Mouse (Mus musculus) naive thymus-derived CD4-positive, alpha-beta T cell, adult 5 months (primary cell): ENCODE results near the gene Proca1. TPM values are rescaled to one million over a fixed set of nuclear protein-coding genes. Genes with fewer than 3 reads are reported as not detected.

Source experiments
- polyA plus RNA-seq: library from polyadenylated mRNA; unstranded; fragments of 100-300 nt; shearing (Covaris generic); gene quantifications from one replicate; pipeline ENCODE4 v1.2.1, GENCODE M21; 2017

Proca1 gene
- not detected for polyA plus RNA-seq

GRCm38 (mm10) chr11:78193113-78193512, at the start of gene Proca1:
TSS of gene Proca1 (plus strand) at chr11:78193392.

GRCm38 (mm10) chr11:78164924-78165760, 28.1 kb upstream of the Proca1 start, which contains the start of gene Traf4:
TSS of gene Traf4 (minus strand) at chr11:78165589.

GRCm38 (mm10) chr11:78176402-78176862, 16.8 kb upstream of the Proca1 start, which contains the start of the genes Nek8 and Tlcd1:
TSS of gene Nek8 (minus strand) at chr11:78176675.
TSS of gene Tlcd1 (plus strand) at chr11:78176711.

GRCm38 (mm10) chr11:78182961-78183844, 10.0 kb upstream of the Proca1 start, which contains the start of gene Rpl23a:
TSS of gene Rpl23a (minus strand) at chr11:78183584.

GRCm38 (mm10) chr11:78188331-78189233, 4.6 kb upstream of the Proca1 start, which contains the start of gene Rab34:
TSS of gene Rab34 (plus strand) at chr11:78188430.

GRCm38 (mm10) chr11:78245627-78246317, 52.6 kb downstream of the Proca1 start, which contains the start of the genes Sdf2 and Supt6:
TSS of gene Sdf2 (plus strand) at chr11:78245746.
TSS of gene Supt6 (minus strand) at chr11:78245987.

Other genes starting within 250 kb of the Proca1 start
- gene Phf12, start 210.6 kb upstream of the Proca1 start, polyA plus RNA-seq: 48.0 TPM
- gene Dhrs13, start 161.1 kb upstream of the Proca1 start, polyA plus RNA-seq: 10.4 TPM
- 51.3 TPM for gene Flot2, start 155.5 kb upstream of the Proca1 start, polyA plus RNA-seq
- gene Eral1, start 113.0 kb upstream of the Proca1 start, polyA plus RNA-seq: 31.5 TPM
- 17.3 TPM for gene Fam222b, start 98.7 kb upstream of the Proca1 start, polyA plus RNA-seq
- gene Traf4, start 27.8 kb upstream of the Proca1 start, polyA plus RNA-seq: 92.9 TPM
- gene Nek8, start 16.7 kb upstream of the Proca1 start, polyA plus RNA-seq: 15.1 TPM
- 2.5 TPM for gene Tlcd1, start 16.7 kb upstream of the Proca1 start, polyA plus RNA-seq
- gene Rpl23a, start 9.8 kb upstream of the Proca1 start, polyA plus RNA-seq: 2,044 TPM
- not detected for gene Rab34, start 5.0 kb upstream of the Proca1 start, polyA plus RNA-seq
- gene Sdf2, start 52.4 kb downstream of the Proca1 start, polyA plus RNA-seq: 84.4 TPM
- 51.6 TPM for gene Supt6, start 52.6 kb downstream of the Proca1 start, polyA plus RNA-seq
- 82.8 TPM for gene 2610507B11Rik, start 68.4 kb downstream of the Proca1 start, polyA plus RNA-seq
- 0.30 TPM for gene BC030499, start 97.4 kb downstream of the Proca1 start, polyA plus RNA-seq
- gene Spag5, start 108.1 kb downstream of the Proca1 start, polyA plus RNA-seq: 1.2 TPM
- gene Aldoc, start 129.6 kb downstream of the Proca1 start, polyA plus RNA-seq: 4.4 TPM
- gene Pigs, start 135.0 kb downstream of the Proca1 start, polyA plus RNA-seq: 73.4 TPM
- 11.7 TPM for gene Unc119, start 150.1 kb downstream of the Proca1 start, polyA plus RNA-seq
- not detected for gene Foxn1, start 193.2 kb downstream of the Proca1 start, polyA plus RNA-seq
- gene Slc13a2, start 228.8 kb downstream of the Proca1 start, polyA plus RNA-seq: not detected